Mouse (Mus musculus) hindbrain, embryonic 13.5 days (tissue): ENCODE data around the gene Itgav. TPM values are rescaled to one million over a fixed set of nuclear protein-coding genes. Genes with fewer than 3 reads are reported as not detected.

Experiments
- ATAC-seq: fragments of 200-750 bp; cut with Nextera tagmentation; 2 replicates; pipeline ENCODE4 v1.8.0; 2017; ENCODE audit warnings: moderate TSS enrichment; ENCODE audit not compliant: low FRiP score
- H3K27ac ChIP-seq: fragments of 300-500 bp; sonication (generic); 2 replicates; pipeline ENCODE4 v1.5.1; 2015; ENCODE audit warnings: inconsistent platforms, mild to moderate bottlenecking, moderate library complexity
- H3K27me3 ChIP-seq: fragments of 300-500 bp; sonication (generic); 2 replicates; pipeline ENCODE4 v1.6.1; 2015; ENCODE audit warnings: mild to moderate bottlenecking, inconsistent platforms
- H3K36me3 ChIP-seq: fragments of 300-500 bp; sonication (generic); 2 replicates; pipeline ENCODE4 v1.6.1; 2015; ENCODE audit warnings: mild to moderate bottlenecking, inconsistent platforms
- H3K4me1 ChIP-seq: fragments of 300-500 bp; sonication (generic); replicated peaks from 2 replicates; pipeline ENCODE4 v1.6.1; 2015; ENCODE audit warnings: inconsistent platforms
- H3K4me2 ChIP-seq: fragments of 300-500 bp; sonication (generic); 2 replicates; pipeline ENCODE4 v1.6.1; 2015; ENCODE audit warnings: inconsistent platforms, mild to moderate bottlenecking, moderate library complexity
- H3K4me3 ChIP-seq: fragments of 300-500 bp; sonication (generic); 2 replicates; pipeline ENCODE4 v1.5.1; 2015; ENCODE audit warnings: mild to moderate bottlenecking, inconsistent platforms
- H3K9ac ChIP-seq: fragments of 300-500 bp; sonication (generic); 2 replicates; pipeline ENCODE4 v1.6.1; 2015; ENCODE audit warnings: mild to moderate bottlenecking, inconsistent platforms
- H3K9me3 ChIP-seq: fragments of 300-500 bp; sonication (generic); 2 replicates; pipeline ENCODE4 v1.6.1; 2016; ENCODE audit warnings: inconsistent platforms
- WGBS: fragments of 180-500 bp; shearing (Covaris S2); methylation state at CpG from one replicate; pipeline ENCODE4 v1.1.7; 2015; 5-methylcytosine and 5-hydroxymethylcytosine counted together
- polyA plus RNA-seq: library from polyadenylated mRNA; unstranded; fragments of >200 nt; fragmentation: Nextera tagmentation; extraction: Ambion mirVana; gene quantifications from 2 replicates; pipeline ENCODE4 v1.2.1, GENCODE M21; 2015

Gene Itgav
- 20.1 and 27.2 TPM in 2 replicates for polyA plus RNA-seq

DNA sequence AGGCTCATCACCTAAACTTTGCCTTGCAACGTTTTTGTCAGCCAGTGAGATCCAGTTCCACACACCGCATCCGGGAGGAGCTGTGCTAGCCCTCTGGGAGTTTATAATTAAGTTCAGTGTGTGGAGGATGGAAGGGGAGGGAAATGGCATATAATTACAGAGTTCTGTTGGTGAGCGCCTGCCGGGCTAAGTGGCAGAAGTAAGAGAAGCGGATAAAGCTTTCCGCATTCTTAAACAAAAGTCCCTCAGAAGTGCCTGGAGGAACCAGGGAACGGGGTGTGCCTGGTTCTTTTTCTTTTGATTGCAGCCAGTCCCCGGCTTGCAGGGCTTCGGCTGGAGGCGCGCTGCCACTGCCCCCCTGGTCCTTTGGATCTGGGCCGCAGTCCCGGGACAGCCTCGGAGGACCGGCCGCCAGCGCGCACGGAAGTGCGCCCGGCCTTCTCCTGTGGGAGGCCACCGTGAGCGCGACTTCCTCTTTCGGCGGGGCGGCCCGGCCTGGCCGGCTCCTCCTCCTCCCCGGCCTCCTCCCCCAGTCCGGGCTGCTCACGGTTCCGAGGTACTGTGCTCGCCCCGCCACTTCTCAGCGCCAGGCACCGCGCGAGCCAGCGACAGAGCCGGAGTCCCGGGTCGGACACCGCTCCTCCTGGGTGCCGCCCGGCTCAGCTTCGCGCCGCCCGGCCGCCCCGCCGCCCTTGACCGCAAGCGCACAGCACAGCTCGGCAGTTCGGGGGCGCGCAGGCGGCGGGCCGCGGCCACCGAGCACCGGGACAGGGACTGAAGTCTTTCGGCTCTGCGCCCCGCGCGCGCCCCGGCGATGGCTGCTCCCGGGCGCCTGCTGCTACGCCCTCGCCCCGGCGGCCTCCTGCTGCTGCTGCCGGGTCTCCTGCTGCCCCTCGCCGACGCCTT is at the start of gene Itgav:
Gene Itgav, plus strand, starts transcription at position 477 of the 906 bp plus-strand sequence.
- H3K27ac ChIP-seq: peak within 1 kb of the TSS; percentile 87
- peak within 1 kb of the TSS; percentile 86 for H3K9ac ChIP-seq

DNA sequence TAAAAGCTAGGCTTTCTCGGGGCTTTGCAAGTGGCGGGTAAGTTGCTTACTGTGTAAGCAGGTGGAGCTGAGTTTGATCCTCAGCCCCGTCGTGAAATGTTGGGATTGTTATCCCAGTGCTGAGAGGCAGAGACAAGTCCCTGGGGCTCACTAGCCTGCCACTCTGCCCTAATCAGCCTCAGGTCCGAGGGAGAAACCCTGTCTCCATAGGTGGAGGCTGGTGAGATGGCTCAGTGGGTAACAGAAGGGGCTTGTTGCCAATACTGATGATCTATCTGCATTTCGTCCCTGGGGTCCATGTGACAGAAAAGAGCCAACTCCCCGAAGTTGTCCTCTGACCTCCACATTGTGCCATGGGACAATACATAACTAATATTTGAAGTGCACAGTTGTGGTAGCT is 49.8 kb upstream of the Itgav start:
- H3K9me3 ChIP-seq: no peaks in the 10 kb centered on the region
- WGBS: 55% methylated on average over 7 of the region's 7 CpGs
- no peak overlapping the region for H3K4me2 ChIP-seq
- H3K36me3 ChIP-seq: peaks cover 21% of the 10 kb centered on the region
- no peak overlapping the region for H3K9ac ChIP-seq
- no peak overlapping the region for H3K4me3 ChIP-seq
- H3K27ac ChIP-seq: no peak overlapping the region
- H3K27me3 ChIP-seq: no peaks in the 10 kb centered on the region
- ATAC-seq: peak; percentile 53; the same call in 1 of the 2 replicates
- peaks cover 10% of the 10 kb centered on the region; the same call in 1 of the 2 replicates for H3K4me1 ChIP-seq

More for the DNA sequence above, at the start of gene Itgav:
- peak; percentile 95 for ATAC-seq
- H3K4me3 ChIP-seq: peak within 1 kb of the TSS; percentile 77
- H3K9me3 ChIP-seq: no peaks in the 10 kb centered on the region
- under 1% methylated on average over 49 of the region's 84 CpGs for WGBS
- peak within 1 kb of the TSS; percentile 92 for H3K4me2 ChIP-seq
- H3K36me3 ChIP-seq: no peaks in the 10 kb centered on the region
- peaks cover 21% of the 10 kb centered on the region for H3K4me1 ChIP-seq
- H3K27me3 ChIP-seq: 0 out of 2 replicates have a peak, but pooled peaks cover 2% of the 10 kb centered on the region

DNA sequence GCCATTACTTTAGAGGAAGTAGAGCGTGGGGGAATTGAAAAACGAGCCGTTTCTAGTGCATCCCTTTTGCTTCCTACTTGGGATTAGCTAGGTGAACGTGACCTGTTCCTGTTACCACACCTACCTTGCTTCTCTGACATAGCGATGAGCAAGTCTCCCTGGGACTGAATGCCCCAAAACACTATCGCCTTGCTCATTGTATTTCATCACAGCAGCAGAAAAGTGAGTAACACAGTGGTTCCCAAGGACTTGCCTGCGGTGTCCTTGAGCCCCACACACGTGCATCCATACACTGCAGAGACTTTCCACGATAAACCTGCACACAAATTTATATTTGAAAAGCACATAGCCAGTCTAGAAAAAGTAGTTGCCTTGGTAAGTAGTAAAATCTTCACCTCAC is 49.3 kb upstream of the Itgav start:
- 85% methylated on average over 9 of the region's 9 CpGs for WGBS
- H3K4me3 ChIP-seq: no peak overlapping the region
- peaks cover 10% of the 10 kb centered on the region; the same call in 1 of the 2 replicates for H3K4me1 ChIP-seq
- H3K9me3 ChIP-seq: no peaks in the 10 kb centered on the region
- ATAC-seq: no peak
- no peak overlapping the region for H3K9ac ChIP-seq
- H3K27me3 ChIP-seq: no peaks in the 10 kb centered on the region
- H3K27ac ChIP-seq: no peak overlapping the region
- H3K36me3 ChIP-seq: peaks cover 21% of the 10 kb centered on the region
- no peak overlapping the region for H3K4me2 ChIP-seq

DNA sequence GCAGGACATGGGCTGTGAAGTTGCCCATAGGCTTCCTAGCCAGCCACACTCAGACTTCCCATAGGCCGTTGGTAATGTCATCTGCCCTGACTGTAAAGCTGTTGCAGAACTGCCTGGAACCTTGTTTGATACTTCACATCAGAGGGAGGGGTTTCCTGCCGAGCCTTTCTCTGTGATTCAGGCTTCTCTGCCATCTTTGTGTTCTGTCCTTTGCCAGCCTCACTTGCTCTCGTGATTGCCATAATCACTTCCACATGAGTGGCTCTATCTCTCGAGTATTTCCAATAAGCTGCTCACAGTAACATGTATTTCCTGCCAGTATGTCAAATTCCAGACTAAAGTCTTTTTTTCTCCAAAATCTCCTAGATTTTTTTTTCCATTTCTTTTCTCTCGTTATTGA is 48.5 kb upstream of the Itgav start:
- Histone ChIP-seq H3K27ac (no peak overlapping the region), H3K9ac (no peak overlapping the region), H3K4me1 (peaks cover 10% of the 10 kb centered on the region; the same call in 1 of the 2 replicates), H3K36me3 (peaks cover 21% of the 10 kb centered on the region), H3K27me3 (no peaks in the 10 kb centered on the region), H3K9me3 (no peaks in the 10 kb centered on the region), H3K4me3 (no peak overlapping the region), H3K4me2 (no peak overlapping the region)
- WGBS: 60% methylated on average over 5 of the region's 5 CpGs
- no peak for ATAC-seq

DNA sequence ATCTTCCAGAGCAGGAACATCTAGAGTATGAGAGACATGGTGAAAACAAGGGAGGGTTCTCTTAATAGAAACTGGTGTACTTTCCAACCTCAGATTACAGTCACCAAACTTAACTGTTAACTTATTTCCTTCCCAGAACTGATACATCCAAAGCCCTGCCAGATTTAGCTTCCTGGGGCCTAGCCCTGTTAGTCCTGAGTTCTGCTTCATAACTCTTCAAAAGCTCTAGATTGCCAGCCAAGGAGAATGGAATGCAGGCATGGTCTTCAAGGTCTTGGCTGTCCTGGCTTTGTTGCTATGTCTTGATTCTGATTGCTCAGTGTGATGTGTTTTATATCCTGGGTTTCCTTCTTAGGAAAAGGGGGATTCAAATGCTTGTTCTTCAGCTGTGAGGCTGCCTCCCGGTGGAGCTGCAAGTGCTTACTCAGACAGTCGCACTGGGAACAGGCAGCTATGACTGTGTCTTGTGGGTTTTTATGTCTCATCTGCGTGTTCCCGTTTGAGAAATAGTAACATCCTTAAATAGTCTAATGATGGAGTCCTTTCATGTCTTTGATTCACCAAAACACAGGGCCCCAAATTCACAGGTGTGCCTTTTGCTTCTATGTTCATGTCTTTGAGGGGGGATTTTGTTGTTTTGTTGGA is 47.8 kb upstream of the Itgav start:
- peaks cover 21% of the 10 kb centered on the region for H3K36me3 ChIP-seq
- H3K9me3 ChIP-seq: no peaks in the 10 kb centered on the region
- H3K4me3 ChIP-seq: no peak overlapping the region
- ATAC-seq: no peak
- H3K4me1 ChIP-seq: peaks cover 10% of the 10 kb centered on the region; the same call in 1 of the 2 replicates
- no peak overlapping the region for H3K27ac ChIP-seq
- H3K9ac ChIP-seq: no peak overlapping the region
- no peak overlapping the region for H3K4me2 ChIP-seq
- 95% methylated on average over 4 of the region's 4 CpGs for WGBS
- no peaks in the 10 kb centered on the region for H3K27me3 ChIP-seq

DNA sequence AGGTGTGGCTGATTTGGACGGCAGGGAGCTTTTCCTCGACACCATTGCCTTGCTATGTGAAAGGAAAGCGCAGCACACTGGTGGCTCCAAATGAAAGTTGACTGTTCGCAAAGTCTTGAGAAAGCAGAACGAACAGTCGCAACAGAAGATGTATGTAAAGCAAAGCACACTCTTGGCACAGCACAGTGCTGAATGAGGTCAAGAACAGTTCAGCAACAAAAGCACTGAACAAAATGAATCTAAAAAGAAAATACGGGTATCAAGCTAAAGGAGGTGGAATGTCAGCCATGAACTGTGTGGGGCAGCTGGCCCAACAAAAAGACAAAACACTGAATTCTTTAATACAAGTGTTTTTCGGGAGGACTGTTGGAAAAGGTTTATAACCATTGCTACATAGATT is 42.9 kb upstream of the Itgav start:
- Histone ChIP-seq H3K27me3 (no peaks in the 10 kb centered on the region), H3K4me1 (no peaks in the 10 kb centered on the region), H3K4me3 (no peak overlapping the region), H3K9me3 (no peaks in the 10 kb centered on the region), H3K27ac (no peak overlapping the region), H3K36me3 (no peaks in the 10 kb centered on the region), H3K4me2 (no peak overlapping the region), H3K9ac (no peak overlapping the region)
- ATAC-seq: no peak
- 70% methylated on average over 8 of the region's 8 CpGs for WGBS

DNA sequence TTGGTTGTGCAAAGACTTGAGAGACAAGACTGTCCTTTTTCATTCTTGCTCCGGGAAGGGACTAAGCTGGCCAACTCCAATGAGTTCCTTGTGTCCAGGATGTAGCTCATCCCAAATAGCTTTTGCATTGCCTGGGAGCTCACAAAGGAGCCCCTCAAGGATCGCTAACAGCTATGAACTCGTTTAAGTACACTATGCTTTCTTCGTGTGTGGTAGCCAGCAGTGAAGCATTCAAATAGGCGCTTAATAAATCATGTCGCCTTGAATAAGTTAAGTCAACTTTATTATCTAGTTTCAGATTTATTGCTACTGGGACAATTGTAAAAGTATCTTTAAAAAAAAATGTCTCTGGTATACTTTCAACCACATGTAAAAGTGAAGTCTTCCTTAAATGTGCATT is 42.4 kb upstream of the Itgav start:
- Histone ChIP-seq H3K4me3 (no peak overlapping the region), H3K27me3 (no peaks in the 10 kb centered on the region), H3K36me3 (no peaks in the 10 kb centered on the region), H3K9ac (no peak overlapping the region), H3K27ac (no peak overlapping the region), H3K9me3 (no peaks in the 10 kb centered on the region), H3K4me1 (no peaks in the 10 kb centered on the region), H3K4me2 (no peak overlapping the region)
- WGBS: 54% methylated on average over 6 of the region's 6 CpGs
- no peak for ATAC-seq

DNA sequence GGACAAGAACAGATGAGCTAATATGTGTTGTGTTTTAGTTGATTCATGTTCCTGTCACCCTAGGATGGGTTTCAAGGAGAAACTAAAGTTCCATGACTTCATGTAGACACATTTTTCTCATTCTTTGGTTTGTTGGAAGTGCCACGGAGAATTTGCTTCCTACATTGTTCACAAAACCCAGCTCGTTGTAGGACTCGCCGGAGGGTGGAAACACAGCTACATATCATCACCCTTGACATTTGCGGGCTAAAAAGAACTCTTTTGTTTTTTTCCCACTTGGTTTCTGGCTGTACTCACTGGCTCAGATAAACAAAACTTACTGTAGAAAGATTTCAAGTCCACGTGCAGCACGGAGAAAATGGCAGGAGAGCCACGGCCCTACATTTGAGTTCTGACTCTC is 41.9 kb upstream of the Itgav start:
- no peaks in the 10 kb centered on the region for H3K9me3 ChIP-seq
- no peaks in the 10 kb centered on the region for H3K27me3 ChIP-seq
- ATAC-seq: no peak
- H3K9ac ChIP-seq: no peak overlapping the region
- H3K27ac ChIP-seq: no peak overlapping the region
- no peaks in the 10 kb centered on the region for H3K36me3 ChIP-seq
- WGBS: 67% methylated on average over 8 of the region's 8 CpGs
- H3K4me1 ChIP-seq: no peaks in the 10 kb centered on the region
- no peak overlapping the region for H3K4me3 ChIP-seq
- no peak overlapping the region for H3K4me2 ChIP-seq

DNA sequence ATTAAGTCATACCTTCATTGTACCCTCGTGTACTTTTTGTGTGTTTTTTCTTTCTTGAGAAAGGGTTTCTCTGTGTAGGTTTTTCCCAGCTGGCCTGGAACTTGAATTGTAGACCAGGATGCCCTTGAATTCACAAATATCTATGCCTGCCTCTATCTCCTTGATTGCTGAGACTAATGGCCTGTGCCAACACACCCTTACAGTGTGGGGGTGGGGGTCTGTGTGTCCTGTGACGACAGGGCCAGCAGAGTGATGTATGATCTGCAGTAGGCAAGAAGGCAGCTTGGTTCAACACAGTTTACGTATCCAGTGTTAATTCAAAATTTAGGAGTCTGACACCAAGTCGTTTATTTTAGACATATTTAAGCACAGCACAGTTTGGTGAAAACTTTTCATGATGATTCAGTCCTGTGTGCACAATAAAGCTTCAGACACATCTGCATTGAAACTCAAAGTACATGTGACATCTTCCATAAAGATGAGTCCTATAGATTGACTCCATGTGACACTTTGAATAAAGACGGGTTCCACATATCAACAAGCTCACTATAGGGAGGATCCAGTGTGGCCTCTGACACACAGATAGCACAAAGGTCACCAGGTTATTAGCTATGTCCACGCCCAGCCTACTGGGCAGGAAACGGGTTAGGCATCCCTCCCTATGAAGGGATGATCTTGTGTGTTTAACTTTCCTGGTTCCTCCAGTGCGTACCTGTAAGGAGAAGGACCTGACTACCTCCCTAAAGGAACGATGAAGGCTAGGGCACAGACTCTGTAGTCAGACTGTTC is 40.3 kb upstream of the Itgav start:
- Histone ChIP-seq H3K4me3 (no peak overlapping the region), H3K4me1 (no peaks in the 10 kb centered on the region), H3K36me3 (peaks cover 8% of the 10 kb centered on the region; the same call in 1 of the 2 replicates), H3K9me3 (peaks cover 3% of the 10 kb centered on the region; the same call in 1 of the 2 replicates), H3K27ac (no peak overlapping the region), H3K9ac (no peak overlapping the region), H3K27me3 (no peaks in the 10 kb centered on the region), H3K4me2 (no peak overlapping the region)
- 87% methylated on average over 9 of the region's 9 CpGs for WGBS
- ATAC-seq: no peak

DNA sequence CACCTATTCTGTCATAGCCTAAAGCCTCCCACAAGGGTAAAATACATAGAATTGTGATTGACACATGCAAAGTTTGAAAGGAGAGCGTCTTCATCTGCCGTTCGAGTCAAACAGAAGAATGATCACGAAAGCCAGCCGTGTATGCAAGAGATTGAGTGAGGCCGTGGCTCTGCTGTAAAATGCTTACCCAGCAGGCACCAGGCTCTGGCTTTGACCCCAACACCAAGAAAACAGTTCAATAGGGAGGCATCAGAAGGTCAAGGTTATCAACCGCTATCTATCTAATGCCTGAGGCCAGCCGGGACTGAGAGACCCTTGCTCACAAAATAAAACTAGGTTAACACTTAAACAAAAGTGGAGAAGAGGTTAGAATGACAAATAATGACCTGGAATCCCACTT is 39.5 kb upstream of the Itgav start:
- H3K36me3 ChIP-seq: peaks cover 14% of the 10 kb centered on the region; the same call in 1 of the 2 replicates
- 86% methylated on average over 8 of the region's 8 CpGs for WGBS

DNA sequence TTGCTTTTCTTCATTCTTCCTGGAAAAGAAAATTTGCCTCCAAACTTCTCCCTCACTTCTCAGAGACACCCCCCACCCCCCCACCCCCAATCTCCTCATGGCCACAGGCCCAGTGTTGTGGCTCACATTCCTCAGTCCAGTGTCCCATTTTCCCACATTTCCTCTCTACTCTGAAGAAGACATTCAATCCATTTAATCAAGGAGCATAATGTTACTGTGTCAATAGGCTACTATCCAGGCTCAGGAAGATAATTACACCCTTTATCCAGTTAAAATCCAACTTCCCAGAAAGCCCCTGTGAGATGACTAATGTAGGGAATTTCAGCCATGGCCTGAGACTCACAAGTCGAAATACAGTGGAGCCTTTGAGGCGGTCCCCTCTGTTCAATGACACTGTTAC is 33.8 kb upstream of the Itgav start:
- Histone ChIP-seq H3K4me2 (no peak overlapping the region), H3K36me3 (peaks cover 14% of the 10 kb centered on the region; the same call in 1 of the 2 replicates), H3K9ac (no peak overlapping the region), H3K27ac (no peak overlapping the region), H3K4me1 (peaks cover 11% of the 10 kb centered on the region; the same call in 1 of the 2 replicates), H3K27me3 (no peaks in the 10 kb centered on the region), H3K9me3 (peaks cover 5% of the 10 kb centered on the region; the same call in 1 of the 2 replicates), H3K4me3 (no peak overlapping the region)
- no peak for ATAC-seq
- WGBS: 73% methylated on average over 2 of the region's 2 CpGs

More for the DNA sequence above, 39.5 kb upstream of the Itgav start:
- no peak overlapping the region for H3K9ac ChIP-seq
- H3K4me2 ChIP-seq: no peak overlapping the region
- no peaks in the 10 kb centered on the region for H3K27me3 ChIP-seq
- H3K4me3 ChIP-seq: no peak overlapping the region
- peaks cover 5% of the 10 kb centered on the region; the same call in 1 of the 2 replicates for H3K9me3 ChIP-seq
- H3K27ac ChIP-seq: no peak overlapping the region
- ATAC-seq: no peak
- no peaks in the 10 kb centered on the region for H3K4me1 ChIP-seq
